Mouse (Mus musculus): ENCODE results near the gene Khsrp.

DNA sequence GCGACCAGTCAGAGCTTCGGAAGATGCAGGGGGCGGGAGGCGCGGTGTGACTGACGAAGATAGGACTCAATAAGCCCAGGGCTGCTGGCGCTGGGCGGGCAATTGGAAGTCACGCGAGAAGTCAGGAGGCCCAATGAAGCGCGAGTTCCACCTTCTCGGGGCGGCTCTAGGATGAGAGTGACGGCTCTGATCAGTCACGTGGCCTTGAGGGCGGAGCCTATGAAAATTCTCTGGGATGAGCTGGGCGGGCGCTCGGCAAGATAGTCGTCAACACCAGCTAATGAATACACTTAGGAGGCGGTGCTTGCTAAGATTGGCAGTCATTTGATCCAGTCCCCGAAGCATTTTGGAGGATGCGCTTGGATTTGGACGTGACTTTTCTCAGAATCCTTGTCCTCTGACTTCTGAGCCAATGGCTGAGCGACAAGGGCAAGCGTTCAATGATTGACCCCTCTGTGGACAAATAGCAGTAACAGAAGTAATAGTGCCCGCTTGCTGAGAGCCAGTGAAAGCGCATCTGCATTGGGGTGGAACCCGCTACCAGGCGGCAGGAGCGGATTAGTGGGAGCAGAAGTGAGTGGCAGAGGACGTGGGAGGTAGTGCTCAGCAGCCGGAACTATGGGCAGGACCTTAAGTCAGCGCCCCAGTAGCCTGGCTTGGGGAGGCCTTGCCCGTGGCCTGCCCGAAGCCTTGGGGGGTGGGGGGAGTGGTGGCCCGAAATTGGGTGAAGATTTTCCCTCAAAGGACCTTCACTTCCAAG, 519 bp upstream of the Khsrp start:
- TF ChIP-seq CTCF (IDR thresholded peaks at IDR 0.05; ENCODE audit: low read depth) (0 out of 2 replicates have a peak, but pooled peaks have one; percentile 13), EP300 (IDR thresholded peaks at IDR 0.05; ENCODE audit: low read depth) (0 out of 2 replicates have a peak, but pooled peaks have one; percentile 32)

Data from liver, postnatal 0 days (tissue).